8 mouse cellular contexts compared by ENCODE assay signal in genomic region chr2:131055631-131056030, GRCm38 (mm10). TPM values are rescaled to one million over a fixed set of nuclear protein-coding genes. Genes with fewer than 3 reads are reported as not detected.
DNase-seq lines count a peak whose midpoint lies in the region; ATAC-seq and TF ChIP-seq lines count a peak whose summit lies in the region.

No protein-coding gene starts in this region.

- no peak for TF ChIP-seq EP300 in lung, postnatal 0 days (IDR thresholded peaks at IDR 0.05)

- peak; percentile 39 for ATAC-seq in lung, postnatal 0 days

- 11% methylated on average over 10 of the region's 10 CpGs for whole genome bisulfite sequencing in thymus, adult 2 months
- WGBS in heart, embryonic 10.5 days: 4% methylated on average over 10 of the region's 10 CpGs
- 5% methylated on average over 10 of the region's 10 CpGs for WGBS in kidney, adult 2 months
- WGBS in lung, postnatal 0 days: 6% methylated on average over 10 of the region's 10 CpGs

- H3K4me2 ChIP-seq in lung, postnatal 0 days (replicated peaks; ENCODE audit: low read depth, low read length): 0 out of 2 replicates have a peak overlapping the region, but pooled peaks have one; percentile 11

- peak; percentile 57 for DNase-seq in thymus, adult 2 months
- no peak for DNase-seq in thymus, adult 18-20 months
- peak; percentile 66 for DNase-seq in brain, adult 2 months (ENCODE audit: low read depth, low spot score)
- DNase-seq in heart, embryonic 10.5 days (ENCODE audit: low spot score): peak; percentile 91
- DNase-seq in kidney, adult 2 months: peak; percentile 47
- peak; percentile 68 for DNase-seq in lung, postnatal 0 days (ENCODE audit: low spot score)
- DNase-seq in retina, embryonic 14.5 days (ENCODE audit: low spot score): peak; percentile 76
- no peak for DNase-seq in frontal cortex, postnatal 10 days (ENCODE audit: low spot score in 2 of 2)

- no peak overlapping the region for H3K4me3 ChIP-seq in thymus, adult 2 months (ENCODE audit: control insufficient read depth, insufficient read depth, low read length)
- H3K4me3 ChIP-seq in heart, embryonic 10.5 days: peak overlapping the region; percentile 55
- no peak overlapping the region for H3K4me3 ChIP-seq in kidney, adult 2 months (ENCODE audit: insufficient read depth, low read depth, low read length)
- H3K4me3 ChIP-seq in lung, postnatal 0 days (ENCODE audit: low read depth, low read length): no peak overlapping the region

- peaks cover 9% of the 10 kb centered on the region; the same call in 1 of the 2 replicates for H3K4me1 ChIP-seq in thymus, adult 2 months (replicated peaks; ENCODE audit: control insufficient read depth, insufficient read depth, low read length)
- peaks cover 56% of the 10 kb centered on the region for H3K4me1 ChIP-seq in heart, embryonic 10.5 days
- no peaks in the 10 kb centered on the region for H3K4me1 ChIP-seq in kidney, adult 2 months (ENCODE audit: control insufficient read depth, insufficient read depth, low read length)
- H3K4me1 ChIP-seq in lung, postnatal 0 days (ENCODE audit: insufficient read depth, low read depth, low read length): peaks cover 8% of the 10 kb centered on the region; the same call in 1 of the 2 replicates

- H3K27me3 ChIP-seq in thymus, adult 2 months (ENCODE audit: control insufficient read depth, insufficient read depth, low read length): peaks cover 15% of the 10 kb centered on the region
- peaks cover 91% of the 10 kb centered on the region for H3K27me3 ChIP-seq in heart, embryonic 10.5 days (ENCODE audit: insufficient read depth, poor library complexity, severe bottlenecking)
- no peaks in the 10 kb centered on the region for H3K27me3 ChIP-seq in kidney, adult 2 months (replicated peaks; ENCODE audit: control insufficient read depth, insufficient read depth, low read length)
- H3K27me3 ChIP-seq in lung, postnatal 0 days (replicated peaks; ENCODE audit: insufficient read depth, low read length): peaks cover 34% of the 10 kb centered on the region

- H3K36me3 ChIP-seq in thymus, adult 2 months (ENCODE audit: control insufficient read depth, insufficient read depth, low read length): no peaks in the 10 kb centered on the region
- H3K36me3 ChIP-seq in heart, embryonic 10.5 days: no peaks in the 10 kb centered on the region
- H3K36me3 ChIP-seq in kidney, adult 2 months (ENCODE audit: control insufficient read depth, insufficient read depth, low read length): no peaks in the 10 kb centered on the region
- H3K36me3 ChIP-seq in lung, postnatal 0 days (ENCODE audit: insufficient read depth, low read length): no peaks in the 10 kb centered on the region

- H3K9me3 ChIP-seq in heart, embryonic 10.5 days: no peaks in the 10 kb centered on the region
- no peaks in the 10 kb centered on the region for H3K9me3 ChIP-seq in lung, postnatal 0 days (ENCODE audit: low read length)

- no peak overlapping the region for H3K27ac ChIP-seq in thymus, adult 2 months (ENCODE audit: control insufficient read depth, insufficient read depth, low read length)
- no peak overlapping the region for H3K27ac ChIP-seq in heart, embryonic 10.5 days
- H3K27ac ChIP-seq in kidney, adult 2 months (ENCODE audit: insufficient read depth, low read depth, low read length): no peak overlapping the region
- H3K27ac ChIP-seq in lung, postnatal 0 days (ENCODE audit: low read length): no peak overlapping the region

- TF ChIP-seq POLR2A in thymus, adult 2 months (IDR thresholded peaks at IDR 0.05; ENCODE audit: control insufficient read depth, extremely low read depth, insufficient read depth, low read length, poor library complexity): no peak
- TF ChIP-seq POLR2A in kidney, adult 2 months (IDR thresholded peaks at IDR 0.05; ENCODE audit: low read depth, low read length): no peak

- H3K9ac ChIP-seq in lung, postnatal 0 days (replicated peaks; ENCODE audit: low read depth): no peak overlapping the region

- TF ChIP-seq CTCF in thymus, adult 2 months (IDR thresholded peaks at IDR 0.05; ENCODE audit: borderline replicate concordance, control insufficient read depth, extremely low read depth, insufficient read depth, low read length, poor library complexity): no peak
- TF ChIP-seq CTCF in kidney, adult 2 months (conservative IDR thresholded peaks at IDR 0.05; ENCODE audit: insufficient read depth, insufficient read length, low read depth, low read length): peak; percentile 72
- peak; percentile 83 for TF ChIP-seq CTCF in lung, postnatal 0 days (IDR thresholded peaks at IDR 0.05)

RNA-seq across cellular contexts. Expression of gene Adam33, which starts 8.0 kb away (rescaled TPM):
- polyA plus RNA-seq in thymus, adult 2 months (2012; rRNA removed): 4.2 and 7.7 TPM in 2 replicates
- polyA plus RNA-seq in heart, embryonic 10.5 days (2016; fragmentation: Nextera tagmentation; extraction: Ambion mirVana): 4.2 and 6.5 TPM in 2 replicates
- 3.3 and 4.1 TPM in 2 replicates for polyA plus RNA-seq in kidney, adult 2 months (2012; rRNA removed)
- polyA plus RNA-seq in lung, postnatal 0 days (2015; fragmentation: Nextera tagmentation; extraction: Ambion mirVana): 3.2 and 3.5 TPM in 2 replicates

RNA-seq across cellular contexts. Expression of gene Gfra4, which starts 12.7 kb away (rescaled TPM):
- polyA plus RNA-seq in thymus, adult 2 months (2012; rRNA removed): 12.7 and 14.3 TPM in 2 replicates
- 3.3 and 4.9 TPM in 2 replicates for polyA plus RNA-seq in heart, embryonic 10.5 days (2016; fragmentation: Nextera tagmentation; extraction: Ambion mirVana)
- polyA plus RNA-seq in kidney, adult 2 months (2012; rRNA removed): 7.1 and 7.2 TPM in 2 replicates
- polyA plus RNA-seq in lung, postnatal 0 days (2015; fragmentation: Nextera tagmentation; extraction: Ambion mirVana): 1.2 and 1.4 TPM in 2 replicates

RNA-seq across cellular contexts. Expression of gene Siglec1, which starts 30.9 kb away (rescaled TPM):
- polyA plus RNA-seq in thymus, adult 2 months (2012; rRNA removed): 10.4 and 14.5 TPM in 2 replicates
- polyA plus RNA-seq in heart, embryonic 10.5 days (2016; fragmentation: Nextera tagmentation; extraction: Ambion mirVana): 0.05 and 0.08 TPM in 2 replicates
- 1.5 and 7.5 TPM in 2 replicates for polyA plus RNA-seq in kidney, adult 2 months (2012; rRNA removed)
- polyA plus RNA-seq in lung, postnatal 0 days (2015; fragmentation: Nextera tagmentation; extraction: Ambion mirVana): 1.1 TPM in 2 replicates

Comparison
In these comparisons a context has a peak if more than half of its experiments do, and no peak if none do; other contexts are left out.
1. DNase-seq: peak in thymus, adult 2 months (single experiment), brain, adult 2 months (single experiment), heart, embryonic 10.5 days (single experiment), kidney, adult 2 months (single experiment), lung, postnatal 0 days (single experiment) and retina, embryonic 14.5 days (single experiment); none in thymus, adult 18-20 months (0 of 2) and frontal cortex, postnatal 10 days (0 of 2).